In the genomic region with DNA sequence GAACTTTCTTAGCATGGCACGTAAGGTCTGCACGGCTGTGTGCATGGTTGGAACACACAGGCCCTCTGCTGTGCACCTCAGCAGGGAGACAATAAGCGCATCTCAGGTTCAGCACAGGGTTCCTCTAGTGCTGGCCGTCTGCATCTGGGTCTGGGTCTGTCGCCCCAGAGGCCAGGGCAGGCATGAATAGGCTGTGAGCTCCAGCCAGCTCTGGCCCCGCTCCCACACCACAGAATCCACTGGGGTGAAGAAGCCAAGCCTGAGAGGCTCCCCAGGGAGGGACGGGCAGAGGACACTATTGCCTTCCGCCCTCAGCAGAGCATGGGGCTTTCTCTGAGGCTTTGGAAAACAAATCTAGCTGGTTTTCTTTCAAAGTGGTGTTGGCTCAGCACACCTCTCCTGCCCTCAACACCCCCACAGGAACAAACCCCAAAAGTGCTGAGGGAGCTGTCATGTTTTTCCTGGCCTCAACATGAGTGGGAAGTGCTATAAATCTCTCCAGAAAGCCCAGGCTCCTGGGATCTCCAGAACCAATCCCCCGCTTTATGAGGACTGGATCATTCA, we compare ENCODE assay signal across 7 mouse cellular contexts.
A peak's percentile ranks its signal among the peaks of the same experiment; 100 is the strongest.
DNase-seq lines count a peak whose midpoint lies in the region; ATAC-seq lines count a peak whose summit lies in the region.

No protein-coding gene starts in this region.

- peak; percentile 26 to 65 for DNase-seq in lung, postnatal 4 days
- no peak for DNase-seq in lung, adult 18-20 months
- peak; percentile 25 to 46 for DNase-seq in cerebellum, postnatal 25 days
- DNase-seq in kidney, postnatal 10 days = peak; percentile 60
- no peak for DNase-seq in B cell, adult 2 months
- no peak for DNase-seq in thymus, postnatal 0 days (ENCODE audit: low spot score)

- WGBS in heart, embryonic 13.5 days = 56% methylated on average over 9 of the region's 9 CpGs

- H3K4me1 ChIP-seq in heart, embryonic 13.5 days = peaks cover 52% of the 10 kb centered on the region

- no peak overlapping the region for H3K4me2 ChIP-seq in heart, embryonic 13.5 days

- no peaks in the 10 kb centered on the region for H3K9me3 ChIP-seq in heart, embryonic 13.5 days

- H3K9ac ChIP-seq in heart, embryonic 13.5 days = no peak overlapping the region

- H3K27ac ChIP-seq in heart, embryonic 13.5 days (replicated peaks) = peak overlapping the region; percentile 68

- H3K4me3 ChIP-seq in heart, embryonic 13.5 days = no peak overlapping the region

- ATAC-seq in heart, embryonic 13.5 days (ENCODE audit: extremely low read depth, insufficient number of reproducible peaks, low FRiP score, low TSS enrichment) = no peak

- H3K36me3 ChIP-seq in heart, embryonic 13.5 days = no peaks in the 10 kb centered on the region

- no peaks in the 10 kb centered on the region for H3K27me3 ChIP-seq in heart, embryonic 13.5 days (replicated peaks)

Comparison
In these comparisons a context has a peak if more than half of its experiments do, and no peak if none do; other contexts are left out.
1. DNase-seq: peak in lung, postnatal 4 days (2 of 2), cerebellum, postnatal 25 days (2 of 2) and kidney, postnatal 10 days (single experiment); none in lung, adult 18-20 months (0 of 2), B cell, adult 2 months (0 of 2) and thymus, postnatal 0 days (single experiment).